Mouse (Mus musculus) liver, embryonic 13.5 days (tissue): ENCODE measurements around the gene Adarb2. TPM values are rescaled to one million over a fixed set of nuclear protein-coding genes. Genes with fewer than 3 reads are reported as not detected.

Source experiments
- ATAC-seq: fragments of 200-750 bp; cut with Nextera tagmentation; 2 replicates; pipeline ENCODE4 v1.8.0; 2017; ENCODE audit warnings: low read depth, mild to moderate bottlenecking, moderate number of reproducible peaks, moderate library complexity
- DNase-seq: peaks from one replicate; pipeline ENCODE4 v3.0.0; 2022
- H3K27ac ChIP-seq: fragments of 300-500 bp; sonication (generic); 2 replicates; pipeline ENCODE4 v1.5.1; 2015; ENCODE audit warnings: moderate library complexity, mild to moderate bottlenecking, inconsistent platforms
- H3K27me3 ChIP-seq: fragments of 300-500 bp; sonication (generic); 2 replicates; pipeline ENCODE4 v1.6.1; 2015; ENCODE audit warnings: mild to moderate bottlenecking, inconsistent platforms
- H3K36me3 ChIP-seq: fragments of 300-500 bp; sonication (generic); 2 replicates; pipeline ENCODE4 v1.6.1; 2015; ENCODE audit warnings: mild to moderate bottlenecking, inconsistent platforms
- H3K4me1 ChIP-seq: fragments of 300-500 bp; sonication (generic); replicated peaks from 2 replicates; pipeline ENCODE4 v1.6.1; 2015; ENCODE audit warnings: inconsistent platforms
- H3K4me2 ChIP-seq: fragments of 300-500 bp; sonication (generic); 2 replicates; pipeline ENCODE4 v1.6.1; 2015; ENCODE audit warnings: inconsistent platforms, mild to moderate bottlenecking, moderate library complexity
- H3K4me3 ChIP-seq: fragments of 300-500 bp; sonication (generic); replicated peaks from 2 replicates; pipeline ENCODE4 v1.5.1; 2015; ENCODE audit warnings: mild to moderate bottlenecking, inconsistent platforms
- H3K9ac ChIP-seq: fragments of 300-500 bp; sonication (generic); 2 replicates; pipeline ENCODE4 v1.6.1; 2015; ENCODE audit warnings: mild to moderate bottlenecking, inconsistent platforms
- H3K9me3 ChIP-seq: fragments of 300-500 bp; sonication (generic); replicated peaks from 2 replicates; pipeline ENCODE4 v1.6.1; 2016; ENCODE audit warnings: inconsistent platforms
- WGBS: fragments of 180-500 bp; shearing (Covaris S2); methylation state at CpG from one replicate; pipeline ENCODE4 v1.1.7; 2015; ENCODE audit not compliant: insufficient replicate concordance; 5-methylcytosine and 5-hydroxymethylcytosine counted together
- polyA plus RNA-seq: library from polyadenylated mRNA; unstranded; fragments of >200 nt; fragmentation: Nextera tagmentation; extraction: Ambion mirVana; gene quantifications from 2 replicates; pipeline ENCODE4 v1.2.1, GENCODE M21; 2015

Gene Adarb2
- polyA plus RNA-seq, 1 experiment from 2014 or later = 0.18 TPM

DNA sequence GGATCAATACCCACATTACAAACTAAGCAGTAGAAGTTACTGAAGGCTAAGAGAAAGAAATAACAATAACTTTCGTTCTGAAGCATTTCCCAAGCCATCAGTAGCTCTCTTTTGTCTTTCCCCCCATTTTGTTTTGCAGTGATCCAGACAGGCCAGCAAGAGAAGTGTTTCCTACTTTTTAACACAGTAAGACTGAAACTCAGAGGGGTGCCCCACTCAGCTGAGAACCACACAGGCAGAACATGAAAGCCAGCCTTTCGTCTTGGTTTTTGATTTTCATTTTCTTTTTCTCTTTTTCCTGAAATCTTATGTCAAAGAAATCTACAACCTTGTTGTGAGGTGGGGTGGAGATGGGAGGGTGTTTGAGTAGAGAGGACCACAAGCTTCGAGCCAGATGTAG lies 255.2 kb downstream of the Adarb2 start:
- ATAC-seq (no peak), DNase-seq (no peak)
- H3K27me3 ChIP-seq = no peaks in the 10 kb centered on the region
- H3K9ac ChIP-seq = no peak overlapping the region
- H3K4me2 ChIP-seq = no peak overlapping the region
- 59% methylated on average over 3 of the region's 3 CpGs for WGBS
- no peaks in the 10 kb centered on the region for H3K9me3 ChIP-seq
- H3K36me3 ChIP-seq = no peaks in the 10 kb centered on the region
- H3K4me3 ChIP-seq = no peak overlapping the region
- H3K27ac ChIP-seq = no peak overlapping the region
- H3K4me1 ChIP-seq = peaks cover 10% of the 10 kb centered on the region

DNA sequence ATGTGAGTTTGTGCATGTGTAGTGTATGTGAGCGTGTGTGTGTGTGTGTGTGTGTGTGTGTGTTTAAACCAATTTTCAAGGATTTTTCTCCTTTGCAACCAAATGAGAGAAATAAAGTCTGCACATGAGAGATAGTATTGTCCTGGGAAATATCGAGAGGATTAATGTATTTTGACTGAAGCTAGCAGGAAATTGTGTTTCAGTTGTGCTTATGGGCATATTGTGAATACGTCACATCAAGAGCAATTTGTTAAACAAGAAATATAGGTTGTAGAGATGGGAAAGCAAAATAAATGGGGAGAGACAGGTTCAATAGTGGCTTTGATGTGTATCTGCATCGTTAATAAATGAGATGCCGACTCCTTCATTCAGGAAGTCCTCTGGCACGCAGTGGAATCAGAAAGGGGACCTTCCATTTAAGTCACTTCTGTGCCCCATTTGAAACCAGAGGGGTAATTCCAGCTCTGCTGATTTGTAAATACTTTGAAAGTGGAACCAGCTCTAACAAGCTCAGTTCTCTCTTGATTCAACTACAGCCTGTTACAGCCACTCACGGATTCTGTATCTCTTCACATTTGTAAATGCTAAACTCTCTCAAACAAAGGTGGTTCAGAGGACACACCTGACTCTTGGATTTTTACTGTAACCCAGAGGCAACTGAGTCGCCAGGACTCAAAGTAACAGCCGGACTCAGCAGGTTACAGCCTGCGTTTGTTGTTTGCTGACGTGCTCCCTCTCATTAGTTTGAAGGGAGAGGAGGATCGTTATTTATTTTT lies 265.1 kb downstream of the Adarb2 start:
- H3K9ac ChIP-seq = no peak overlapping the region
- H3K9me3 ChIP-seq = no peaks in the 10 kb centered on the region
- H3K4me1 ChIP-seq = no peaks in the 10 kb centered on the region
- H3K4me3 ChIP-seq = no peak overlapping the region
- 60% methylated on average over 12 of the region's 12 CpGs for WGBS
- DNase-seq (no peak), ATAC-seq (no peak)
- no peak overlapping the region for H3K4me2 ChIP-seq
- H3K27me3 ChIP-seq = no peaks in the 10 kb centered on the region
- no peak overlapping the region for H3K27ac ChIP-seq
- H3K36me3 ChIP-seq = no peaks in the 10 kb centered on the region

DNA sequence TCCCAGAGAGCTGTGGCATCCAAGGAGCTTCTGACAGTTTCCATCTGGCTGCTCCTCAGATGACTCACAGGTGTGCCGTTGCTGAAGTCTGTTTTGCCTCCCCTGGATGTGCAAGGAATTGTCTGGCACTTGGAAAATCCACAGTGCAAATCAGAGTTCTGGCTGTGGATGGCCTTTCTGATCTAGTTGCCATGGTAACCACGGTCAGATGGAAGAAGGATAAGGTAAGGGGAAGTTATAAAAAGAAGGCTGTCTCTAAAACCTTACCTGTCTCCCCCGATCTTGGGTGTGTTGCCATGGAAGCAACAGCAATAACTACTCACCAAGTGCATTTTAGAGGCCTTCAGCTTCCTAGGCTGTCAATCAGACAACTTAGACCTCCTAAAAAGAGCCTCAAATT lies 273.6 kb downstream of the Adarb2 start:
- 48% methylated on average over 3 of the region's 3 CpGs for WGBS
- DNase-seq = no peak
- ATAC-seq = no peak
- Histone ChIP-seq H3K4me3 (no peak overlapping the region), H3K36me3 (no peaks in the 10 kb centered on the region), H3K9ac (no peak overlapping the region), H3K4me1 (no peaks in the 10 kb centered on the region), H3K27ac (no peak overlapping the region), H3K9me3 (no peaks in the 10 kb centered on the region), H3K27me3 (no peaks in the 10 kb centered on the region), H3K4me2 (no peak overlapping the region)

DNA sequence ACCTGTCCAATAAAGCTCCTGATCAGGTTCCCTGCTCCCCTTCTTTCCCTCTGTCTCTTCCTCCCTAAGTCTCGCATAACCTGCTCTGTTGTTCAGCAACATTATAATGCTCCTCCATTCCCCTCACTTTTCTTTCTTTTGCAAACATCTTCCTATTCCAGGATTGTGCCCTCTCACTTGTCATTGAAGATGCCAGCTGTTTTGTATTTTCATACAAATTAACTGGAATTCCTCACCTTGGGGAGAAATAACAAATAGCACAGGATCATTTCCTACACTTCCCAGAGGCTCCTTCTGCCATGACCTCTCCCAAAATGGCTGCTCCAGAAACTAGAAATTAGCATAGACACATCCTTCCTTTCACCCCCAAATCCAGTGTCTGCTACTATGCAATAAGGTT lies 276.1 kb downstream of the Adarb2 start:
- H3K4me2 ChIP-seq = no peak overlapping the region
- H3K27me3 ChIP-seq = no peaks in the 10 kb centered on the region
- H3K4me1 ChIP-seq = no peaks in the 10 kb centered on the region
- no peaks in the 10 kb centered on the region for H3K9me3 ChIP-seq
- no peak overlapping the region for H3K9ac ChIP-seq
- DNase-seq = no peak
- no peak for ATAC-seq
- H3K36me3 ChIP-seq = no peaks in the 10 kb centered on the region
- no peak overlapping the region for H3K27ac ChIP-seq
- 68% methylated on average over 1 of the region's 1 CpGs for WGBS
- H3K4me3 ChIP-seq = no peak overlapping the region

DNA sequence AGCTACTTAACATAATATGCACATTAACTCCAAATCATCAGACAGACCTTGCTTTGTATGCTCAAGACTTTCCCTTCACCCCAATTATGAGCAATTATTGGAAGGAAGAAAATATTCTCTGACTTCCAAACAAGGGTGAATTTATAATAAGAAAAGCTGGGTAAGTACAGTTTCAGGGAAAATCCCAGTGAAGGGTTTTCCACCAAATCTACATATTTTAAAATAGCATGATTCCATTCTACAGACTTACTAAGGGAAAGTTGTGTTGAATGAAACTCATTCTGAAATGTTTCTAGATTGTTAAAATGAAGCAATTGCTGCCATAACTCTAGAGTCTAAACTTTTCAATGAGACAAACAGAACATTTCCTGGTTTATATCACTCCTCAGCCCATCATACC lies 277.3 kb downstream of the Adarb2 start:
- ATAC-seq (no peak), DNase-seq (no peak)
- no peak overlapping the region for H3K27ac ChIP-seq
- no peak overlapping the region for H3K4me3 ChIP-seq
- no peaks in the 10 kb centered on the region for H3K36me3 ChIP-seq
- H3K9me3 ChIP-seq = no peaks in the 10 kb centered on the region
- no peaks in the 10 kb centered on the region for H3K27me3 ChIP-seq
- H3K9ac ChIP-seq = no peak overlapping the region
- H3K4me1 ChIP-seq = no peaks in the 10 kb centered on the region
- H3K4me2 ChIP-seq = no peak overlapping the region

DNA sequence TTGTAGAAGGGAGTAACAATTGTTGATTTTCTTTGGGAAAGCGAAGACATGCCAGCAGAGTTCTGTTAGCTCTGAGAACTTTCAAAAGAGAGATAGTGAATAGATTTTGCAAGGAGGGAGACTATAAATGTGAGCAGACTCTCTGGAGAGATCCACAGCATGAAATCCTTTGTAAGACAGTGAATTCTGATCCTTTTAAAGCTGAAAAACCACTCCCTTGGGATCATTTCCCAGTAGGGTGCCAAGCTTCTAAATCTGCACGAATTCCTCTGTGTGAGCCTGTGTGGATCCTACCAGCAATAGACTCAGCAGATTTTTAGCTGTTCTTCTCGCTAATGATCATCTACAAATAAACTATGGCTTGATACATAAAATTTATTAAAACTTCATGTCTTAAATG lies 278.7 kb downstream of the Adarb2 start:
- no peak for ATAC-seq
- Histone ChIP-seq H3K4me1 (no peaks in the 10 kb centered on the region), H3K27ac (no peak overlapping the region), H3K36me3 (no peaks in the 10 kb centered on the region), H3K27me3 (no peaks in the 10 kb centered on the region), H3K4me3 (no peak overlapping the region), H3K9ac (no peak overlapping the region), H3K4me2 (no peak overlapping the region), H3K9me3 (no peaks in the 10 kb centered on the region)
- WGBS = 39% methylated on average over 3 of the region's 3 CpGs
- no peak for DNase-seq

DNA sequence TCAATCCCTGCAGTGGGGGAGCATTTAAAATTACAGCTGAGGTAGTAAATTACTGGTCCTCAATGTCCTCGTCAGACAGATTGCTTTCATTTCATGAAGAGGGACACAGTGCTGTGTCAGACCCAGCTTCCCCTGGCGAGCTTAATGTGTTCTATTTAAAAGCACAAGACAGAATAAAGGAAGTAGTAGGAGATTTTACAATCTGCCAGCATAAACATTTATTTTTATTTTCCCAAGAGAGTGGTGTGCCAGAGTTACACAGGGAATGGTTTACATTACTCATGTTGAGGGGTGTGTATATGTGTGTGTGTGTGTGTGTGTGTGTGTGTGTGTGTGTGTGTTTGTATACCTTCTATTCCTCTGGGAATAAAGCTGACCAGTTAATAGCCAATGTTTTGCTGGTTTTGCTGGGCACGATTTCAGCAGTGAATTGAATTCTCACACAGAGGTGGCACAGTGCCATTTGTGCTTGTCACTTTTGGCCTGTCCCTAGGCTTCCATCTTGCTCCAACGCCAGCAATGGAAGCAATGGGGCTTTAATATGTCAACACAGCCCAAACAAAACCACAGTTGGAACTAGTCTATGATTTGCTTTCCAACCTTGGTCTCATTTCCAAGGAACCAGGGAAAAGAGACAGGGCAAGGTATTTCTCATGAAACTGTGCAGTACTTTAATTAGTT lies 282.1 kb downstream of the Adarb2 start:
- H3K9ac ChIP-seq = no peak overlapping the region
- no peak overlapping the region for H3K4me3 ChIP-seq
- no peak overlapping the region for H3K4me2 ChIP-seq
- H3K27ac ChIP-seq = no peak overlapping the region
- DNase-seq = no peak
- H3K27me3 ChIP-seq = no peaks in the 10 kb centered on the region
- ATAC-seq = no peak
- no peaks in the 10 kb centered on the region for H3K4me1 ChIP-seq
- 36% methylated on average over 4 of the region's 4 CpGs for WGBS
- no peaks in the 10 kb centered on the region for H3K36me3 ChIP-seq
- H3K9me3 ChIP-seq = no peaks in the 10 kb centered on the region

DNA sequence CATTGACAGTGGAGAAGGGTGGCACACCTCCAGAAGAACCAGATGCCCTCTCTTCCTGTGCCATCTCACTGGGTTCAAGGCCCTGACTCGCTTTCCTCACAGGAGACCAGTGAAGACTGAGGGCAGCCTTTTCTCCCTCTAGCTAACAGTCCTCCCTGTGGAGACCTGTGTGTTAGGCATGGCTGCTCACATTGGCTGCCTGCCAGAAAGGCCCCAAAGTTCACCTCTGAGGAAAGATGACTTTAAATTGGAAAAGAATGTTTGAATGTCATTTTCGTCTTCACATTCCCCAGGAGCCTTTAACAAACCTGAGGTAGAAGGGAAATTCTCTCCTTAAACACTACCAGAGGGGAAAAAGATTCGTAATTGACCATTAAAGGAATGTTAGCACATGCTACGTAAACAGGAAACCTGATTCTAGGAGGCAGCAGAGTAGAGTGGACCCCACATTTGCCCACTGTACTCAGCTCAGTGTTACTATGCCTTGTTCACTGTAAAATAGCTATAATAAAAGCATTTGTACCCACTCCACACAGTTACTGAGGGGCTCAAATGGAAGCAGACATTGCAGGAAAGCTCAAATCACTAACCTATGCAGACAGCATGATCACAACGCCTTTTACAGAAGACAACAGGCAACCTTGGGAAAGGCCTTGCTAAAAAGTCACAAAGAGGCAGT lies 285.2 kb downstream of the Adarb2 start:
- Histone ChIP-seq H3K4me2 (no peak overlapping the region), H3K27me3 (no peaks in the 10 kb centered on the region), H3K9me3 (no peaks in the 10 kb centered on the region), H3K27ac (no peak overlapping the region), H3K4me3 (no peak overlapping the region), H3K9ac (no peak overlapping the region), H3K36me3 (no peaks in the 10 kb centered on the region), H3K4me1 (no peaks in the 10 kb centered on the region)
- 54% methylated on average over 5 of the region's 5 CpGs for WGBS
- ATAC-seq (no peak), DNase-seq (no peak)

DNA sequence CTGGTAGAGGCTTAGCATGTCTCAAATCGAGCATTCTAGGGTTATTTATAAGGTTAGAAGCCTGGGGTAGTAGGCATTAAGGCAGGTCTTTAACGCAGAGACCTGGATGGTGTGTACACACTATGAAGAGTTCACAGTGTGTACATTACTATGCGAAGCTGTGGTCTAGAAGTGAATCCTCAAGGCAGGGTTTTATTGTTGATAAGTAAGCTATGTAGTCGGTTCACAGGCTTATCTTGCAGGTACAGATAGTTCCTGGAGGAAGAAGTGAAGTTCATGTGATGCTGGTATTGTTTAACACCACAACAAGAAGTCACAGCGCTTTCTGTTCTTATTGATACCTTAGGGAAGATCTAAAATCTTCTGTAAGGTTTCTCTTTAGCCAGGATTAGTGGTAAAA lies 290.7 kb downstream of the Adarb2 start:
- H3K9me3 ChIP-seq = no peaks in the 10 kb centered on the region
- no peaks in the 10 kb centered on the region for H3K36me3 ChIP-seq
- no peaks in the 10 kb centered on the region for H3K27me3 ChIP-seq
- ATAC-seq (peak; percentile 55), DNase-seq (no peak)
- no peak overlapping the region for H3K9ac ChIP-seq
- no peak overlapping the region for H3K27ac ChIP-seq
- H3K4me1 ChIP-seq = no peaks in the 10 kb centered on the region
- no peak overlapping the region for H3K4me3 ChIP-seq
- no peak overlapping the region for H3K4me2 ChIP-seq
- WGBS = 23% methylated on average over 5 of the region's 5 CpGs

DNA sequence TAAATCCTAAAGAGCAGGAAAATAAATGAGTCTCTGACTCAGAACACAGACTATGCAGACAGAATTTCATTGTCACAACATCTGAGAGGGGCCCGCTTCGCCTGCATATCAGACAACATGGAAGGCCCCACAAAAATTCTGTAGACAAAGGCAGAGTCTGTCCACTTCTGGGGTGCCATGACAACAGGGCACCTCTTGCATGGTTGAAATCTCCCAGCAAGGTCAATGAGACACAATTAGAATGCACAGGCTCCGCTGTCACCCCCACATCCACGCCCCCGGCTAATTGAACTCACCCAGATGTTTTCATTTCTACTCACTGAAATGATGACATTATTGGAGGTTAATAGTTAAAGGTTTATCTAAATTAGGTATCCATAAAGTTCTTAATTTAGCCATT lies 296.9 kb downstream of the Adarb2 start:
- no peak for DNase-seq
- WGBS = 73% methylated on average over 5 of the region's 5 CpGs
- Histone ChIP-seq H3K4me2 (no peak overlapping the region), H3K27ac (no peak overlapping the region), H3K4me1 (no peaks in the 10 kb centered on the region), H3K4me3 (no peak overlapping the region), H3K27me3 (no peaks in the 10 kb centered on the region), H3K36me3 (no peaks in the 10 kb centered on the region), H3K9ac (no peak overlapping the region), H3K9me3 (no peaks in the 10 kb centered on the region)
- no peak for ATAC-seq

DNA sequence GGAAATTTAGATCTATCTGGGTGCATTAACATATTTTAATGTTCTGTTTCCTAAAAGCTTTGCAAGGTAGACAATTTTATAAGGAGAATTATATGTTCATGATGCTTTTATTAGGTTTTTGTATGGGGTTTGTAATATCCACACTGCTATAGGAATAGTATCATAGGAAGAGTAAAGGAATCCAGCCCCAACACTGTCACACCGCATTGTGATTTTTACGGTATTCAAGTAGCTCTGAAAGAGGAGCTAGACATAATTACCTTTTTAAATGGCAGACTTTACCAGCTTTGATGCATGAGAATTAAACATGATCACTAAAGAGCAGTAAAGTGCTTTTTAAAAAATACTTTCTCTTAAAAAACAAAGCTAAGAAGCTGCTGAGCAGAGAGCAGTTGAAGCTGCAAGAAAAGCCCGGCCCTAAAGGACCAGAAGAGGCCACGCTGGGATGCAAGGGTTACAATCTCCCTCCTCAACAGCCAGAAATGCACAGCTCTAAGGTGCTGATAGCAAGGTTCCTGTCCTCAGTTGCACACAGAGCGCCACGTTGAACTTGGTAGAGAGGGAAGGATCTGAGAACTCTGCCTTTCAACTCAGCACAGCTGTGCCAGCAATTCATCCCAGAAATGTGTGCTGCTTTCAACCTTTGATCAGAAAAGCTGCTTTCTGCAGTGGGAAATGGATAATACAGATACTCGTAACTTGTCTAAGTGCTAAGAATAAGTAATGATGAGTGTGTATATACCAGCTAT lies 308.6 kb downstream of the Adarb2 start:
- no peaks in the 10 kb centered on the region for H3K27me3 ChIP-seq
- DNase-seq (no peak), ATAC-seq (no peak)
- no peak overlapping the region for H3K27ac ChIP-seq
- no peaks in the 10 kb centered on the region for H3K9me3 ChIP-seq
- no peaks in the 10 kb centered on the region for H3K4me1 ChIP-seq
- no peak overlapping the region for H3K4me2 ChIP-seq
- WGBS = 65% methylated on average over 7 of the region's 7 CpGs
- H3K4me3 ChIP-seq = no peak overlapping the region
- H3K9ac ChIP-seq = no peak overlapping the region
- no peaks in the 10 kb centered on the region for H3K36me3 ChIP-seq
